Mouse (Mus musculus) liver, embryonic 14.5 days (tissue): ENCODE results near the gene Ncaph2. TPM values are rescaled to one million over a fixed set of nuclear protein-coding genes. Genes with fewer than 3 reads are reported as not detected.
A peak's percentile ranks its signal among the peaks of the same experiment; 100 is the strongest.

Experiments
- ATAC-seq: fragments of 200-750 bp; cut with Nextera tagmentation; 2 replicates; pipeline ENCODE4 v1.8.0; 2017; ENCODE audit warnings: moderate number of reproducible peaks, mild to moderate bottlenecking, moderate library complexity; ENCODE audit not compliant: insufficient read depth
- DNase-seq, 3 experiments: peaks; one replicate each; pipeline ENCODE4 v3.0.0-alpha.2; 2012 to 2013; ENCODE audit warnings: low read depth in 3 of 3, low spot score in 3 of 3
- H3K27ac ChIP-seq: fragments of 300-500 bp; sonication (generic); 2 replicates; pipeline ENCODE4 v1.5.1; 2014; ENCODE audit warnings: moderate library complexity, mild to moderate bottlenecking, control low read depth, inconsistent platforms
- H3K27me3 ChIP-seq: fragments of 300-500 bp; sonication (generic); 2 replicates; pipeline ENCODE4 v1.6.1; 2014; ENCODE audit warnings: mild to moderate bottlenecking, low read length, moderate library complexity; ENCODE audit not compliant: control insufficient read depth, insufficient read depth
- H3K36me3 ChIP-seq: fragments of 300-500 bp; sonication (generic); replicated peaks from 2 replicates; pipeline ENCODE4 v1.6.1; 2014; ENCODE audit warnings: low read depth; ENCODE audit not compliant: control insufficient read depth, insufficient read depth
- H3K4me1 ChIP-seq, 2 experiments: fragments of 200-500 bp in 1 of 2; fragments of 300-500 bp in 1 of 2; sonication (generic) in 1 of 2; replicated peaks; 2 replicates each; pipeline ENCODE4 v1.6.1; 2012 to 2014; ENCODE audit warnings: antibody characterized with exemption in 1 of 2, inconsistent platforms in 1 of 2, low read length in 1 of 2; ENCODE audit not compliant: control insufficient read depth in 2 of 2, insufficient read depth in 2 of 2
- H3K4me2 ChIP-seq: fragments of 300-500 bp; sonication (generic); 2 replicates; pipeline ENCODE4 v1.6.1; 2014; ENCODE audit warnings: low read depth, mild to moderate bottlenecking, control low read depth, moderate library complexity
- H3K4me3 ChIP-seq, 2 experiments: fragments of 200-500 bp in 1 of 2; fragments of 300-500 bp in 1 of 2; sonication (generic) in 1 of 2; 2 replicates each; pipeline ENCODE4 v1.5.1; 2012 to 2014; ENCODE audit warnings: low read depth in 2 of 2, low read length in 2 of 2, mild to moderate bottlenecking in 2 of 2, control low read depth in 1 of 2, inconsistent platforms in 1 of 2, moderate library complexity in 1 of 2; ENCODE audit not compliant: insufficient read depth in 1 of 2
- H3K9ac ChIP-seq: fragments of 300-500 bp; sonication (generic); replicated peaks from 2 replicates; pipeline ENCODE4 v1.6.1; 2014; ENCODE audit warnings: mild to moderate bottlenecking, control low read depth, moderate library complexity
- H3K9me3 ChIP-seq: fragments of 300-500 bp; sonication (generic); 2 replicates; pipeline ENCODE4 v1.6.1; 2016; ENCODE audit warnings: low read length, mixed read lengths; ENCODE audit not compliant: control insufficient read depth
- CTCF ChIP-seq: IDR thresholded peaks from 2 replicates; pipeline ENCODE4 v1.5.1; 2016; ENCODE audit warnings: antibody characterized with exemption, low read depth, control low read depth
- EP300 ChIP-seq: IDR thresholded peaks from 2 replicates; pipeline ENCODE4 v1.6.1; 2016; ENCODE audit warnings: antibody characterized with exemption, low read depth
- WGBS: fragments of 180-500 bp; shearing (Covaris S2); extraction: QIAGEN DNeasy Blood & Tissue Kit; methylation state at CpG from one replicate; pipeline ENCODE4 v1.1.7; 2014; ENCODE audit not compliant: insufficient replicate concordance; 5-methylcytosine and 5-hydroxymethylcytosine counted together
- polyA plus RNA-seq, 2 experiments: library from polyadenylated mRNA; depleted of rRNA in 1 of 2; stranded (reverse) in 1 of 2; unstranded in 1 of 2; fragments of >200 nt; fragmentation: Nextera tagmentation in 1 of 2; extraction: Ambion mirVana in 1 of 2; gene quantifications; 2 replicates each; pipeline versions ENCODE4 v1.2.1 to v1.2.3; 2012 to 2014

The Ncaph2 gene
- polyA plus RNA-seq, 2 experiments = 77.0 to 104 TPM

GRCm38 (mm10) chr15:89334271-89334670, 21.2 kb upstream of the Ncaph2 start, which contains the start of gene Miox:
Gene Miox, plus strand, starts transcription at chr15:89334398.
- no peaks in the 10 kb centered on the region for H3K36me3 ChIP-seq
- H3K27ac ChIP-seq = no peak within 1 kb of the TSS
- H3K9ac ChIP-seq = no peak within 1 kb of the TSS
- no peak for TF ChIP-seq EP300
- no peaks in the 10 kb centered on the region for H3K9me3 ChIP-seq
- H3K4me3 ChIP-seq = no peak within 1 kb of the TSS
- 74% methylated on average over 7 of the region's 7 CpGs for WGBS
- DNase-seq (no peak), ATAC-seq (no peak)
- no peak within 1 kb of the TSS for H3K4me2 ChIP-seq
- no peaks in the 10 kb centered on the region for H3K27me3 ChIP-seq
- H3K4me1 ChIP-seq = peaks cover 0 to 3% of the 10 kb centered on the region in 2 experiments; a peak in 1 of 4 replicates

GRCm38 (mm10) chr15:89334774-89335537, 20.6 kb upstream of the Ncaph2 start:
- H3K4me3 ChIP-seq = no peak overlapping the region
- ATAC-seq (0 out of 2 replicates have a peak, but pooled peaks have one; percentile 28), DNase-seq (no peak)
- no peak overlapping the region for H3K9ac ChIP-seq
- TF ChIP-seq CTCF = no peak
- TF ChIP-seq EP300 = no peak
- no peaks in the 10 kb centered on the region for H3K9me3 ChIP-seq
- no peak overlapping the region for H3K4me2 ChIP-seq
- 68% methylated on average over 17 of the region's 17 CpGs for WGBS
- peaks cover 0 to 5% of the 10 kb centered on the region in 2 experiments; a peak in 1 of 4 replicates for H3K4me1 ChIP-seq
- H3K36me3 ChIP-seq = no peaks in the 10 kb centered on the region
- H3K27me3 ChIP-seq = no peaks in the 10 kb centered on the region
- no peak overlapping the region for H3K27ac ChIP-seq

GRCm38 (mm10) chr15:89336422-89336821, 19.1 kb upstream of the Ncaph2 start:
- H3K4me2 ChIP-seq = no peak overlapping the region
- H3K27me3 ChIP-seq = no peaks in the 10 kb centered on the region
- no peak overlapping the region for H3K27ac ChIP-seq
- TF ChIP-seq CTCF = no peak
- no peak for TF ChIP-seq EP300
- no peak overlapping the region for H3K4me3 ChIP-seq
- H3K9me3 ChIP-seq = no peaks in the 10 kb centered on the region
- no peaks in the 10 kb centered on the region for H3K36me3 ChIP-seq
- DNase-seq (no peak), ATAC-seq (no peak)
- no peak overlapping the region for H3K9ac ChIP-seq
- peaks cover 0 to 5% of the 10 kb centered on the region in 2 experiments; a peak in 1 of 4 replicates for H3K4me1 ChIP-seq
- WGBS = 73% methylated on average over 14 of the region's 14 CpGs

GRCm38 (mm10) chr15:89339696-89340095, 15.8 kb upstream of the Ncaph2 start:
- Histone ChIP-seq H3K4me1 (peaks cover 0 to 2% of the 10 kb centered on the region in 2 experiments; a peak in 1 of 4 replicates), H3K9ac (no peak overlapping the region), H3K27me3 (no peaks in the 10 kb centered on the region), H3K9me3 (no peaks in the 10 kb centered on the region), H3K36me3 (no peaks in the 10 kb centered on the region), H3K4me3 (no peak overlapping the region), H3K4me2 (no peak overlapping the region), H3K27ac (no peak overlapping the region)
- WGBS = 41% methylated on average over 2 of the region's 2 CpGs
- DNase-seq (no peak), ATAC-seq (no peak)
- TF ChIP-seq EP300 (no peak), CTCF (no peak)

DNA sequence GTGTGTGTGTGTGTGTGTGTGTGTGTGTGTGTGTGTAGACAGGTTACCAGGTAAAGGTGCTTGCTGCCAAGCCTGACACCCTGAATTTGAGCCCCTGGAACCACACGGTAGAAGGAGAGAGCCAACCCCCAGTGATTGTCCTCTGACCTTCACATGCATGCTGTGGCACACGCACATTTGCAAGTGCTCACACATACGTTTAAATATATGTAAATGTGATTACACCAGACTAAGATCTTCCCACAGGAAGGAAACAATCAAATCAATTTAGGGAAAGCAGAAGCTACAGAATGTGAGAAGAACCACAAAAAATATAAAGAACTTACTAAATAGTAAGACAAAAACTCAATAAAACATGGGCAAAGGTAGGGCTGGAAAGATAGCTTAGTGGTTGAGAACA, 15.4 kb upstream of the Ncaph2 start:
- Histone ChIP-seq H3K9me3 (no peaks in the 10 kb centered on the region), H3K9ac (no peak overlapping the region), H3K27me3 (no peaks in the 10 kb centered on the region), H3K4me2 (no peak overlapping the region), H3K4me3 (no peak overlapping the region), H3K36me3 (no peaks in the 10 kb centered on the region), H3K4me1 (0 out of 4 replicates have a peak, but pooled peaks cover 0 to 2% of the 10 kb centered on the region in 2 experiments), H3K27ac (no peak overlapping the region)
- WGBS = 29% methylated on average over 3 of the region's 3 CpGs
- no peak for ATAC-seq
- TF ChIP-seq CTCF = no peak
- TF ChIP-seq EP300 = no peak
- DNase-seq = no peak
